Mouse (Mus musculus): ENCODE data around the gene Cat. TPM values are rescaled to one million over a fixed set of nuclear protein-coding genes. Genes with fewer than 3 reads are reported as not detected.

Gene Cat
- polyA plus RNA-seq, 1 experiment from 2014 or later: 73.5 TPM

- no peaks in the 10 kb centered on the region for H3K27me3 ChIP-seq
- no peak overlapping the region for H3K27ac ChIP-seq
- 68% methylated on average over 3 of the region's 3 CpGs for WGBS
- no peak overlapping the region for H3K9ac ChIP-seq
- H3K9me3 ChIP-seq (replicated peaks): no peaks in the 10 kb centered on the region
- no peak overlapping the region for H3K4me2 ChIP-seq
- no peaks in the 10 kb centered on the region for H3K36me3 ChIP-seq
- no peak overlapping the region for H3K4me3 ChIP-seq
- no peaks in the 10 kb centered on the region for H3K4me1 ChIP-seq (replicated peaks)
- ATAC-seq (replicated peaks; ENCODE audit: insufficient number of reproducible peaks, insufficient read depth, low FRiP score, low read depth): no peak
These were observed 78.7 kb downstream of the Cat start for GRCm38 (mm10) chr2:103406239-103406638.

Other genes starting within 250 kb of the Cat start
- gene Ehf, start 181.9 kb downstream of the Cat start, polyA plus RNA-seq (2015; fragmentation: Nextera tagmentation; extraction: Ambion mirVana): 0.33 and 1.7 TPM in 2 replicates
- 0.13 and 0.70 TPM in 2 replicates for gene Elf5, start 73.5 kb downstream of the Cat start, polyA plus RNA-seq (2015; fragmentation: Nextera tagmentation; extraction: Ambion mirVana)
- gene Abtb2, start 81.2 kb upstream of the Cat start, polyA plus RNA-seq (2015; fragmentation: Nextera tagmentation; extraction: Ambion mirVana): 20.2 and 21.4 TPM in 2 replicates